Comparison of ENCODE assay signal across 19 mouse cellular contexts in genomic region chr6:47805520-47805919, GRCm38 (mm10). TPM values are rescaled to one million over a fixed set of nuclear protein-coding genes. Genes with fewer than 3 reads are reported as not detected.
DNase-seq lines count a peak whose midpoint lies in the region; TF ChIP-seq lines count a peak whose summit lies in the region.
"Had no signal": no experiment of that assay in that cellular context is flagged by ENCODE, and none has a peak within 500 bp of the region (broad histone marks: within the 10 kb centered on the region; RNA-seq: fewer than 3 reads in every experiment).

No protein-coding gene starts in this region.

- H3K4me3 ChIP-seq in bone marrow macrophage, adult 2 months (ENCODE audit: insufficient read depth, low read length), result no peak overlapping the region
- H3K4me3 ChIP-seq in macrophage (ENCODE audit: inconsistent target), result no peak overlapping the region
- H3K4me3 ChIP-seq: hindbrain, embryonic 10.5 days had no signal

- peak overlapping the region; percentile 27; the same call in 1 of the 2 replicates for H3K27ac ChIP-seq in bone marrow macrophage, adult 2 months (ENCODE audit: insufficient read depth, low read depth, low read length)
- peak overlapping the region; percentile 55 for H3K27ac ChIP-seq in macrophage
- H3K27ac ChIP-seq: hindbrain, embryonic 10.5 days; hindbrain, embryonic 14.5 days; hindbrain, postnatal 0 days had no signal

- peak; percentile 76 for DNase-seq in heart, adult 11 months
- DNase-seq in heart, postnatal 14 days, result no peak
- no peak for DNase-seq in left cerebral cortex, postnatal 4 days
- DNase-seq in left cerebral cortex, adult 11 months (ENCODE audit: low spot score), result no peak
- DNase-seq: adrenal gland, postnatal 10 days; B cell, adult 2 months; cerebellum, adult 18-20 months; cerebellum, adult 9-10 months; cerebellum, postnatal 14 days; forebrain, postnatal 0 days; gastrocnemius, postnatal 10 days; gastrocnemius, postnatal 36 days; heart, postnatal 36 days; kidney, adult 18-20 months had no signal

- H3K79me2 ChIP-seq in macrophage (ENCODE audit: inconsistent target), result peaks cover 57% of the 10 kb centered on the region

- 56% methylated on average over 2 of the region's 2 CpGs for WGBS in macrophage (ENCODE audit: missing documents)

- peaks cover 17% of the 10 kb centered on the region for H3K36me3 ChIP-seq in macrophage (ENCODE audit: inconsistent target)

- peaks cover 50% of the 10 kb centered on the region for H3K4me1 ChIP-seq in bone marrow macrophage, adult 2 months (ENCODE audit: control insufficient read depth, insufficient read depth, low read length)

- TF ChIP-seq CTCF in bone marrow macrophage, adult 2 months (IDR thresholded peaks at IDR 0.05; ENCODE audit: low read depth, low read length), result no peak

- intact Hi-C loops in heart, postnatal 14 days (cut with DNase I), result no loop called here
- intact Hi-C loops in left cerebral cortex, postnatal 4 days (cut with DNase I), result no loop called here

- no peak for TF ChIP-seq POLR2A in bone marrow macrophage, adult 2 months (IDR thresholded peaks at IDR 0.05; ENCODE audit: borderline replicate concordance, low read depth, low read length)

RNA-seq across cellular contexts. Expression of gene Pdia4, which starts 7.7 kb away (rescaled TPM):
- total RNA-seq in heart, postnatal 14 days (2021), result 10 to 100 TPM; 36.5 to 45.0 TPM
- polyA plus RNA-seq in bone marrow macrophage, adult 2 months (2012; ENCODE audit: insufficient read depth, insufficient read length, missing spikeins), result 64.4 and 79.0 TPM in 2 replicates
- 10 to 100 TPM in 14 of 26 experiments, 1 to 10 TPM in 12; 4.3 to 42.7 (median 11.1) TPM for total RNA-seq in macrophage (2018; cell fraction: chromatin; rRNA removed)
- total RNA-seq in macrophage (2018; cell fraction: cytosol; rRNA removed), result 100 to 1,000 TPM in 8 of 26 experiments, 10 to 100 TPM in 18; 59.6 to 124 (median 94.5) TPM
- 100 to 1,000 TPM in 11 of 26 experiments, 10 to 100 TPM in 15; 24.1 to 171 (median 93.7) TPM for total RNA-seq in macrophage (2018; cell fraction: nucleus; rRNA removed)
- polyA plus RNA-seq in macrophage (2018), result 86.7 to 134 TPM (median 112 TPM) in 3 replicates
- total RNA-seq in left cerebral cortex, postnatal 4 days (2021), result 10 to 100 TPM; 63.0 to 73.0 TPM

RNA-seq across cellular contexts. Expression of gene Zfp786, which starts 25.1 kb away (rescaled TPM):
- total RNA-seq in heart, postnatal 14 days (2021), result under 1 TPM; 0.46 to 0.53 TPM
- polyA plus RNA-seq in bone marrow macrophage, adult 2 months (2012; ENCODE audit: insufficient read depth, insufficient read length, missing spikeins), result 0.33 TPM in 1 of 2 replicates, not detected in the other
- total RNA-seq in macrophage (2018; cell fraction: chromatin; rRNA removed), result 1 to 10 TPM in 2 of 26 experiments, under 1 TPM in 10, not detected in 14; 0.22 to 2.0 (median 0.58) TPM
- under 1 TPM in 16 of 26 experiments, not detected in 10; 0.03 to 0.24 (median 0.10) TPM for total RNA-seq in macrophage (2018; cell fraction: cytosol; rRNA removed)
- total RNA-seq in macrophage (2018; cell fraction: nucleus; rRNA removed), result 1 to 10 TPM in 1 of 26 experiments, under 1 TPM in 6, not detected in 19; 0.18 to 1.9 (median 0.40) TPM
- polyA plus RNA-seq in macrophage (2018), result 0.09 to 0.28 TPM in 2 of 3 replicates, not detected in the other
- 10 to 100 TPM; 12.4 to 13.9 TPM for total RNA-seq in left cerebral cortex, postnatal 4 days (2021)

RNA-seq across cellular contexts. Expression of gene Zfp398, which starts 29.9 kb away (rescaled TPM):
- 1 to 10 TPM; 6.7 to 7.0 TPM for total RNA-seq in heart, postnatal 14 days (2021)
- 4.7 and 6.4 TPM in 2 replicates for polyA plus RNA-seq in bone marrow macrophage, adult 2 months (2012; ENCODE audit: insufficient read depth, insufficient read length, missing spikeins)
- 10 to 100 TPM in 21 of 26 experiments, 1 to 10 TPM in 5; 4.7 to 66.4 (median 22.5) TPM for total RNA-seq in macrophage (2018; cell fraction: chromatin; rRNA removed)
- total RNA-seq in macrophage (2018; cell fraction: cytosol; rRNA removed), result 1 to 10 TPM in 24 of 26 experiments, under 1 TPM in 2; 0.91 to 8.0 (median 4.6) TPM
- total RNA-seq in macrophage (2018; cell fraction: nucleus; rRNA removed), result 10 to 100 TPM in 17 of 26 experiments, 1 to 10 TPM in 9; 2.4 to 48.1 (median 12.6) TPM
- 3.7 to 4.5 TPM (median 4.4 TPM) in 3 replicates for polyA plus RNA-seq in macrophage (2018)
- 10 to 100 TPM; 26.9 to 27.6 TPM for total RNA-seq in left cerebral cortex, postnatal 4 days (2021)

Comparison
In these comparisons a context has a peak if more than half of its experiments do, and no peak if none do; other contexts are left out.
1. RNA of gene Zfp786, which starts 25.1 kb away (total RNA-seq): 12.4 to 13.9 TPM in left cerebral cortex, postnatal 4 days; 0.46 to 0.53 TPM in heart, postnatal 14 days; every median in the first group is over 4 times any median in the second.